Mouse (Mus musculus) forebrain, embryonic 11.5 days (tissue): ENCODE measurements at regions not wholly inside any gene's neighbourhood (a gene's known extent, or its start where the extent isn't known, plus 50 kb on each side); places are given as distances from the start of the nearest gene placed in this dataset.

Experiments used
- ATAC-seq: fragments of 200-750 bp; cut with Nextera tagmentation; replicated peaks from 2 replicates; pipeline ENCODE4 v1.8.0; 2017; ENCODE audit warnings: moderate TSS enrichment; ENCODE audit not compliant: low FRiP score
- DNase-seq: peaks from one replicate; pipeline ENCODE4 v3.0.0-alpha.2; 2017; ENCODE audit warnings: low spot score
- H3K27ac ChIP-seq: fragments of 300-500 bp; sonication (generic); 2 replicates; pipeline ENCODE4 v1.5.1; 2014; ENCODE audit warnings: low read depth, low read length
- H3K27me3 ChIP-seq: fragments of 300-500 bp; sonication (generic); 2 replicates; pipeline ENCODE4 v1.6.1; 2014; ENCODE audit warnings: mild to moderate bottlenecking, low read length, mixed read lengths; ENCODE audit not compliant: control insufficient read depth, insufficient read depth
- H3K36me3 ChIP-seq: fragments of 300-500 bp; sonication (generic); 2 replicates; pipeline ENCODE4 v1.6.1; 2014; ENCODE audit warnings: mild to moderate bottlenecking, low read length, moderate library complexity, mixed read lengths; ENCODE audit not compliant: control insufficient read depth, insufficient read depth
- H3K4me1 ChIP-seq: fragments of 300-500 bp; sonication (generic); replicated peaks from 2 replicates; pipeline ENCODE4 v1.6.1; 2014; ENCODE audit warnings: low read length, mixed read lengths; ENCODE audit not compliant: control insufficient read depth, insufficient read depth
- H3K4me2 ChIP-seq: fragments of 300-500 bp; sonication (generic); 2 replicates; pipeline ENCODE4 v1.6.1; 2014; ENCODE audit warnings: low read depth, mild to moderate bottlenecking, low read length, moderate library complexity, mixed read lengths; ENCODE audit not compliant: severe bottlenecking
- H3K4me3 ChIP-seq: fragments of 300-500 bp; sonication (generic); 2 replicates; pipeline ENCODE4 v1.5.1; 2014; ENCODE audit warnings: low read depth, low read length
- H3K9ac ChIP-seq: fragments of 300-500 bp; sonication (generic); 2 replicates; pipeline ENCODE4 v1.6.1; 2014; ENCODE audit warnings: low read length
- H3K9me3 ChIP-seq: fragments of 300-500 bp; sonication (generic); 2 replicates; pipeline ENCODE4 v1.6.1; 2016; ENCODE audit warnings: low read length, mixed read lengths; ENCODE audit not compliant: control insufficient read depth
- WGBS: fragments of 180-500 bp; shearing (Covaris S2); extraction: QIAGEN DNeasy Blood & Tissue Kit; methylation state at CpG from one replicate; pipeline ENCODE4 v1.1.7; 2014; 5-methylcytosine and 5-hydroxymethylcytosine counted together

DNA sequence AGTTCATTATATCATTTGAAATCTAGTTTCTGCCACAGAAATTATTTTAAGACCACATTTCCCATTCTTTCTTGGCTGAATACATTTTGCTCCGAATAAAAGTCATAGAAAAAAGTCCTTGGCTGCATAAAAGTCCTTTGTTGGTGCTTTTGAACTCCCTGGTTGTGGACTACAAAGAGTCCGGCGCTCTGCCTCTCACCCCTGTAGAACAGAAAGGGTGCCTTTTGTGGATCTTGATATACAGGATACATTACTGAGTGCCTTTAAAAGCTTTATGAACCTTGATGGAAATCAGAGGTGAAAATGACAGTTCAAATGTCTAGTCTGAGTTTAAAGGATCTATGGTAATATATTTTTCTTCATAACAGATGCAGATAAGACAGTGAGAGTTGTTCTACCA lies 355.5 kb downstream of the Anxa1 start:
- Histone ChIP-seq H3K27me3 (no peaks in the 10 kb centered on the region), H3K27ac (no peak overlapping the region), H3K36me3 (no peaks in the 10 kb centered on the region), H3K4me1 (no peaks in the 10 kb centered on the region), H3K4me3 (no peak overlapping the region), H3K4me2 (no peak overlapping the region), H3K9me3 (no peaks in the 10 kb centered on the region), H3K9ac (no peak overlapping the region)
- DNase-seq (no peak), ATAC-seq (no peak)
- 52% methylated on average over 3 of the region's 3 CpGs for WGBS

DNA sequence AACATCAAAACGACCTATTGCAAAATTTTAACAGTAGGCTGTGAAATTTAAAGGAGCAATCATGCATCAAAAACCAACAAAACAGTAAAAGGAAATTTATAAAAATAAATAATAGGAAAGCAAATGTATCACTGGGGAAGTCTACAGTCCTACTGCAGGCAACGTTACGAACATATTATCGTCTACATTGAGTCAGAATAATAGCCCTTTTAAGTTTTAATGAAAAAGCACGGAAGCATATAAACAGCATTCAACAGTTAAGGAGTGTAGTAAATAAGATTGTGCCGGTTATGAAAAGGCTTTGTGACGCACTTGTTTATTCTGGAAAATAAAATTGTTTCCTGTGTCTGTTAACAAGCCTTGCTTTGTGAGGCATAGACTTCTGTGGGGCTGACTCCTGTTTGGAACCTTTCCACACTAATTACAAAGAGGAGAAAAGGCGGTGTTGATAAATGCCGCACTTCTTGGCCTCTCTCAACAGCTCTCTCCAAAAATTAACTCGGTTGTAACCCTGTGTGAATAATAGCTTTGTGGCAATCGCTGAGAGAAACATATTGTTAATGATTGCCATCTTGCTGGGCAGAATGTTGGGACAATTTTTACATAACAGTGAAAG lies 363.0 kb downstream of the Anxa1 start:
- no peak overlapping the region for H3K4me3 ChIP-seq
- no peak overlapping the region for H3K9ac ChIP-seq
- H3K4me2 ChIP-seq = no peak overlapping the region
- 53% methylated on average over 11 of the region's 11 CpGs for WGBS
- H3K36me3 ChIP-seq = no peaks in the 10 kb centered on the region
- DNase-seq (no peak), ATAC-seq (no peak)
- no peak overlapping the region for H3K27ac ChIP-seq
- H3K4me1 ChIP-seq = no peaks in the 10 kb centered on the region
- no peaks in the 10 kb centered on the region for H3K9me3 ChIP-seq
- no peaks in the 10 kb centered on the region for H3K27me3 ChIP-seq

DNA sequence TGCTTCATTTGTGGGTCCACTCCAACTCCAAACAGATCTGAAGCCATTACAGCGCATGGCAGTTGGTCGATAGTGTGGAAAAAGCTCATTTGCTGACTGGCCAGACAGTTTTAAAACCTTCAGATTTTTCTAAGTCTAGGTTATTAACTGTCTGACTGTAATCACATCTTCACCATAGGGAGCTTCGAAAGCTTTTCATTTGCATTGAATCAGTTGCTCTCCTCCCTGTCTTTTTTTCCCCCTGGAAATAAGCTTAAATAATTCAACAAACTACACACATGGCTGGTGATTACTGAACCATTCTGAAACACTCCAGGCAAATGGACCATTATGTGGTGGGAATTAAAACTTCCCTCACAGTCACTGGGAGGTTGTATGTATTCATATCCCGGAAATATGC lies 376.6 kb downstream of the Anxa1 start:
- Histone ChIP-seq H3K36me3 (no peaks in the 10 kb centered on the region), H3K27me3 (no peaks in the 10 kb centered on the region), H3K9me3 (no peaks in the 10 kb centered on the region), H3K27ac (no peak overlapping the region), H3K4me2 (no peak overlapping the region), H3K9ac (no peak overlapping the region), H3K4me3 (no peak overlapping the region), H3K4me1 (no peaks in the 10 kb centered on the region)
- ATAC-seq = no peak; the same call in 1 of the 2 replicates
- DNase-seq = no peak
- WGBS = 75% methylated on average over 4 of the region's 4 CpGs

DNA sequence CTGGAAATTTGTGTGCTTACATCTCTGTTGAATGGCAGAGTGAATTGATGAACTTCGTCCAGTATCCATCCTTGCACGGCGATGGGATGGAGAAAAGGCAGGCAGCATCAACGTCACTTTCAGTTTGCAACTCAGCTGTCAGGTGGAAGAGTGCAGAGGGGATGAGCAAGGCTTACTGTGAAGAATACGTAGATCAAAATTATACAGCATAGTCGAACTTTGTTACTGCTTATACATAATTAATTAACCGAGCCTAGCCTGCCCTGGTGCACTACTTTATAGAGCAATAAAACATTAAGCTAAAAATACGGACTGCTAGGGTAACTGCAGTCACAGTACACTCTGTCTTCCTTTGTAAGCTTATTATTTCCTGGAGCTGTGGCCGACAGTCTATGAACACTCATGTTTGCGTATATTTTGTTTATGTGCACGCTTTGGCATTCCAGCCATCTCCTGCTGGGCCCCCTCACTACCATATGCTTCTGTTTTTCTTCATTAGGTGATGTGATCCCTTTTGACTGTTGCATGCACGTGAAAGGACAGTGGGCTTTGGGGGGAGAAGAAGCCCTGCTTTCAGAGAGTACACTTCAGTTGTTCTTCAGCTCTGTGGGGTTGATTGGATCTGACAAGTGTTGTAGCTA lies 380.8 kb downstream of the Anxa1 start:
- DNase-seq (no peak), ATAC-seq (no peak)
- 67% methylated on average over 12 of the region's 12 CpGs for WGBS
- H3K36me3 ChIP-seq = no peaks in the 10 kb centered on the region
- no peak overlapping the region for H3K4me2 ChIP-seq
- H3K27ac ChIP-seq = no peak overlapping the region
- H3K9ac ChIP-seq = no peak overlapping the region
- no peak overlapping the region for H3K4me3 ChIP-seq
- no peaks in the 10 kb centered on the region for H3K27me3 ChIP-seq
- H3K9me3 ChIP-seq = no peaks in the 10 kb centered on the region
- H3K4me1 ChIP-seq = no peaks in the 10 kb centered on the region

DNA sequence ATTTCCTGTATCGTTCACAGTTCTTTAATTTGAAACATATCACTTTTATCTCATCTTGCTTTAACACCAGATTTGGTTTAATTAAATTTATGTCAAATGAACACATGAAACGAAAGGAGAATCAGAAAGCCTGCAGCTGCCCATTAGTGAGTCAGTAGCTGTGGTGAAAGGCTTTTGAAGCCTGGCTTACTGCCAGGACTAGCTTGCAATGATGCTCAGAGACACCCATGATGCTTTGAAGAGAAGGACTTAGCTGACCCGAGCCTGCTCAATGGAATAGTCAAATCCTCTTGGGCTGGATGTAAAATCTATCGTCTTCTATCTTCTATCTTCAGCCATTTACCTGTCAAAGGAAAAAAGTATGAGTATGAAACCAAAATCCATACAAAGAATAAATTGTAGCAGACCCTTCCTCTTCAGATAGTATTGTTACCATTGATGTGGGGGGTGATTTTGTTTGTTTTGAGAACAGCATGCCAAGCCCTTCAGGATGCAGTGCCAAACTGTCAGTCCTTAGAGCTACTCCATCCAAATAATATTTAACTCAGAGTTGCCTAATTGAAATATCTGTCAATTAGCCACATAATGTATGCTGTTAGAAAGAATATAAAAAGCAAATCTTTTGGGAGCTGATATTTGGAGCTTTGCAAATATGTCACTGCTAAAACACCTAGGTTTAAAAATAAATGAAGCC lies 384.7 kb downstream of the Anxa1 start:
- ATAC-seq (no peak), DNase-seq (no peak)
- whole genome bisulfite sequencing = 63% methylated on average over 4 of the region's 4 CpGs
- Histone ChIP-seq H3K4me1 (no peaks in the 10 kb centered on the region), H3K27ac (no peak overlapping the region), H3K36me3 (no peaks in the 10 kb centered on the region), H3K27me3 (no peaks in the 10 kb centered on the region), H3K4me3 (no peak overlapping the region), H3K9me3 (no peaks in the 10 kb centered on the region), H3K4me2 (no peak overlapping the region), H3K9ac (no peak overlapping the region)

DNA sequence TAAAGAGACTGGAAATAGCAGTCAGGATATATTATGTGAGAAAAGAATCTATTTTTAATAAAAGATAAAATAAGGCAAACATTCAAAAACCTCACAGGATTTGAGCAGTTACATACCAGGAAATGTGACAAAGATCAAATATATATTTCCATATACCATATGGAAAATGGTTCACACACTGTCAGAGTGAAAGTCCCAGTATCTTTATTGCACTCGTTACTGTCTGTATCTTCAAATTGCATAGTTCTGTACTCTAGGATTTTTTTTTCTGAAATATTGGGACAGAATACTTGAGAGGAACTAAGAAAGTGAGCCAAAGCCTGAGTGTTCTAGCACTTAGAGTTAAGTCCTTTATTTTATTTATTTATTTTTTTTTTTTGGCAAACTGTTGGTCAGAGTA lies 403.5 kb downstream of the Anxa1 start:
- 80% methylated on average over 1 of the region's 1 CpGs for WGBS
- Histone ChIP-seq H3K36me3 (no peaks in the 10 kb centered on the region), H3K9ac (no peak overlapping the region), H3K4me2 (no peak overlapping the region), H3K4me3 (no peak overlapping the region), H3K4me1 (no peaks in the 10 kb centered on the region), H3K27ac (no peak overlapping the region), H3K9me3 (no peaks in the 10 kb centered on the region), H3K27me3 (no peaks in the 10 kb centered on the region)
- no peak for DNase-seq
- no peak for ATAC-seq

DNA sequence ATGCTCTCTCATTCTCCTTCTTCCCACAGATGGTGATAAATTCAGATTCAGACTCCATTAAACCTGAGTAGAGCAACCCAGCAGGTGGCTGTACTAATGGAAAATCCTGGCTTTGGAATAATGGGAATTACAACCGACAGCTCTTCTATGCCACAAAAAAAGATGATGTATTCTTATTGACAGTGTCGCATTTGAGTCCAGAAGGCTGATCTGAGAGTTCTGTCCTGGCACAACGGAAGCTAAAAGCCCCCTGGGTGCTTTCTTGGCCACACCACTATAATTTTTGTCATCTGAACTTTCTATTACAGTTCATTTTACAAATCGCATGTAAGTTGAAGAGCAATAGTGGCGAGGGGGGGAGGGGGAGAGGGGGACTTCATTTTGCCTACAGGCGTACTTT lies 411.9 kb downstream of the Anxa1 start:
- Histone ChIP-seq H3K4me2 (no peak overlapping the region), H3K36me3 (no peaks in the 10 kb centered on the region), H3K9ac (no peak overlapping the region), H3K4me1 (no peaks in the 10 kb centered on the region), H3K4me3 (no peak overlapping the region), H3K27ac (no peak overlapping the region), H3K9me3 (no peaks in the 10 kb centered on the region), H3K27me3 (no peaks in the 10 kb centered on the region)
- DNase-seq (no peak), ATAC-seq (no peak)
- 74% methylated on average over 6 of the region's 6 CpGs for WGBS

DNA sequence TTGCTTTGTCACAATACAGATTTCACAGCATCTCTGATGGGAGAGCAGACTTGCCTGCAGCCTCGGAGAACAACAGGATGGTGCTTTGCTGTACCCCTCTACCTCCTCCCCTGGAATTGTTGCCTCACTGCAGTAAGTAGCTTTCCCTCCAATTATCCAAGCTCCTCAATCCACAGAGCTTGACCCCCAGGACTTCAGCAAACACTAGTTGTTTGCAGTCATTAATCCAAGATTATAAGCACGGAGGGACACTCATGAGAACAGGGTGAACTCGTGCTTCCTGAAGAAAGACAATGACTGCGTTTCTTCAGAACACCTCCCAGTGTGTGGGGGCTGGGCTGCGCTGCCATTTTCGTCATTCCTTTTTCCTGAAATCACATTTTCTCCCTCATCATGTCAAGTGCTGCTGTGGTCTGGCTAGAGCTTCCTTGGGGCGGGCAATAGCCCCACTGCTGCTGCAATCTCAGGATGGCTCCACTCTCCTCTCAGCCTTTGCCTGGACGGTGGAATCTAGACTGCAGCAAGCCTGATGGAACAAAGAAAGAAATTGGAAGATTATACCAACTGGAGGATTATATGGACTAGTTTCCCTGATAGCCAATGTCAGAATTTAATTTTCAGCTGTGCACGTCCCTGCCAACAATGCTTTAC lies 413.0 kb downstream of the Anxa1 start:
- DNase-seq (no peak), ATAC-seq (peak; percentile 71; the same call in 1 of the 2 replicates)
- 28% methylated on average over 9 of the region's 9 CpGs for WGBS
- Histone ChIP-seq H3K4me2 (no peak overlapping the region), H3K36me3 (no peaks in the 10 kb centered on the region), H3K27me3 (no peaks in the 10 kb centered on the region), H3K9ac (no peak overlapping the region), H3K4me1 (no peaks in the 10 kb centered on the region), H3K27ac (no peak overlapping the region), H3K4me3 (no peak overlapping the region), H3K9me3 (no peaks in the 10 kb centered on the region)
